Mouse (Mus musculus) heart, embryonic 15.5 days (tissue): ENCODE data around the gene Irf2. TPM values are rescaled to one million over a fixed set of nuclear protein-coding genes. Genes with fewer than 3 reads are reported as not detected.

Experiments used
- ATAC-seq: fragments of 200-750 bp; cut with Nextera tagmentation; replicated peaks from 2 replicates; pipeline ENCODE4 v1.8.0; 2017; ENCODE audit warnings: low read depth, moderate TSS enrichment; ENCODE audit not compliant: insufficient number of reproducible peaks, insufficient read depth, low FRiP score
- H3K27ac ChIP-seq: fragments of 300-500 bp; sonication (generic); 2 replicates; pipeline ENCODE4 v1.5.1; 2015; ENCODE audit warnings: mild to moderate bottlenecking, inconsistent platforms
- H3K27me3 ChIP-seq: fragments of 300-500 bp; sonication (generic); 2 replicates; pipeline ENCODE4 v1.6.1; 2015; ENCODE audit warnings: inconsistent platforms
- H3K36me3 ChIP-seq: fragments of 300-500 bp; sonication (generic); 2 replicates; pipeline ENCODE4 v1.6.1; 2015; ENCODE audit warnings: mild to moderate bottlenecking, inconsistent platforms
- H3K4me1 ChIP-seq: fragments of 300-500 bp; sonication (generic); replicated peaks from 2 replicates; pipeline ENCODE4 v1.6.1; 2015; ENCODE audit warnings: inconsistent platforms
- H3K4me2 ChIP-seq: fragments of 300-500 bp; sonication (generic); 2 replicates; pipeline ENCODE4 v1.6.1; 2015; ENCODE audit warnings: inconsistent platforms, mild to moderate bottlenecking, moderate library complexity
- H3K4me3 ChIP-seq: fragments of 300-500 bp; sonication (generic); 2 replicates; pipeline ENCODE4 v1.5.1; 2015; ENCODE audit warnings: mild to moderate bottlenecking, inconsistent platforms
- H3K9ac ChIP-seq: fragments of 300-500 bp; sonication (generic); 2 replicates; pipeline ENCODE4 v1.6.1; 2015; ENCODE audit warnings: mild to moderate bottlenecking, inconsistent platforms
- H3K9me3 ChIP-seq: fragments of 300-500 bp; sonication (generic); replicated peaks from 2 replicates; pipeline ENCODE4 v1.6.1; 2016; ENCODE audit warnings: inconsistent platforms
- WGBS: fragments of 180-500 bp; shearing (Covaris S2); methylation state at CpG from one replicate; pipeline ENCODE4 v1.1.7; 2015; ENCODE audit warnings: mixed read lengths; 5-methylcytosine and 5-hydroxymethylcytosine counted together
- polyA plus RNA-seq: library from polyadenylated mRNA; unstranded; fragments of >200 nt; fragmentation: Nextera tagmentation; extraction: Ambion mirVana; gene quantifications from 2 replicates; pipeline ENCODE4 v1.2.1, GENCODE M21; 2015

The Irf2 gene
- polyA plus RNA-seq, 1 experiment from 2014 or later: 19.9 TPM

DNA sequence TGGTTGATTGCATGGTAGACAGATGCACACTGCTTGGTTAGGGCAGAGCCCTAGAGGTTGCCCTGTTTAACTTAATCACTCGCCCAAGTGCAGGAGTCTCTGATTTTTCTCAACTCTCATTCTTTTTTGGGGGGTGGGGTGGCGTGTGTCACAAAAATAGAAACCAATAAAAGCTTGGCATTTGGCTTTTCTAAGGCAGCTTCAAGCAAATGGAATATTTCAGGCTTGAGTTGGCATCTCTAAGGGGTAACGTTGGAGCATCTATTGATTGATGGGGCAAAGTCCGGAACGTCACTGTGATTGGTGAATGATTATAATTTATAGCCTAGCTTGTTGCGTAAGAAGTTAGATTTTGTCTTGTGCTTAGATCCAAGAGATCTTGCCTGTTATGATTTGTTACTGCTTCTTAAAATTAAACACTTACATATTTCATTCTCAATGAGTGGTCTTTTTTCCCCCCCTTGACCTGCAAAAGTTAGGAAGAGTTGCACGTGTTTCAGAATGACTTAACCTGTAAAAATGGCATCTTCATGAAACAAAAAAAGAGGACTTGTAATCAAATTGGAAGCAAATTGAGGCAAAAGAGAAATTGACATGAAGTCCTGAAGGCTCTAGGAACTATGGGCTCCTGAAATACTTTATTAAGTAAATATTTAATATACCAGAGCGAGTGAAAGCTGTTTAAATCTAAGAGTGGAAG, 2.6 kb downstream of the Irf2 start:
- Histone ChIP-seq H3K9ac (peak overlapping the region; percentile 93; the same call in 1 of the 2 replicates), H3K4me3 (peak overlapping the region; percentile 81), H3K9me3 (no peaks in the 10 kb centered on the region), H3K36me3 (no peaks in the 10 kb centered on the region), H3K27me3 (no peaks in the 10 kb centered on the region), H3K4me1 (peaks cover 28% of the 10 kb centered on the region), H3K4me2 (peak overlapping the region; percentile 79), H3K27ac (peak overlapping the region; percentile 98)
- ATAC-seq: no peak
- WGBS: 56% methylated on average over 8 of the region's 8 CpGs

DNA sequence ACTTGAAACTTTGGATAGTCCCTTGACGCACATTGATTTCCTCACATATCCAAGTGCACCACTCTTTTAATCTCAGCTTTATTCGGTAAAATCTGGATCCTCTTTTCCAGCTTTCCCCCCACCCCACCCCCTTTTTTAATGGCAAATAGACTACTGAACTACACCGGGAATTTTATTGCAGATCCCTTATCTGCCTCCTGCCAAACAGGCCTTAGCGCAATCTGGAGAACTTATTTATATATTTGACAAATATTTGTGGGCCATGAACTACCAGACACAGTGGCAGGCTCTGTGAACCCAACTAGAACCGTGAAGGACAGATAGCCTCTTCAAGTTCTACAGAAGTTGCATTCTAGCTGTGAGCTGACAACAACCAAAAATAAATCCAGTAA, 3.2 kb downstream of the Irf2 start:
- H3K4me1 ChIP-seq: peaks cover 28% of the 10 kb centered on the region
- H3K4me3 ChIP-seq: no peak overlapping the region
- H3K4me2 ChIP-seq: 0 out of 2 replicates have a peak overlapping the region, but pooled peaks have one; percentile 79
- no peak for ATAC-seq
- H3K9me3 ChIP-seq: no peaks in the 10 kb centered on the region
- no peaks in the 10 kb centered on the region for H3K36me3 ChIP-seq
- 63% methylated on average over 5 of the region's 5 CpGs for WGBS
- no peak overlapping the region for H3K9ac ChIP-seq
- H3K27me3 ChIP-seq: no peaks in the 10 kb centered on the region
- H3K27ac ChIP-seq: no peak overlapping the region

DNA sequence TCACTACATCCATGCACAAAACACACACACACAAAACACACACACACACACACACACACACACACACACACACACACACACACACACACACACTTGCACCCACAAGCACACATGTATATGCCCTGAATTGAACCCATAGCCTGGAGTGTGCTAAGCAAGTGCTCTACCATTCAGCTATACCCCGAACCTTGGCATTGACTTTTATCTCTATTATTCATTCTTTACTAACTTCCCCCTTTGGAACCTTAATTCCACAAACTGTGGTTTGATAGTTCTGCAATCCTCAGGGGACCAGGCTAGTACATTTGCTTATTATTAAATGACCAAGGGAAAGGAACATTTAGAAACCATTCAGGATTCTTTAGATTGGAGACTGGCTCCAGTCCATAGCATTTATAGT, 5.9 kb downstream of the Irf2 start:
- WGBS: 73% methylated on average over 1 of the region's 1 CpGs
- no peaks in the 10 kb centered on the region for H3K36me3 ChIP-seq
- no peak for ATAC-seq
- H3K9ac ChIP-seq: no peak overlapping the region
- H3K4me2 ChIP-seq: no peak overlapping the region
- H3K4me1 ChIP-seq: peaks cover 24% of the 10 kb centered on the region
- no peak overlapping the region for H3K4me3 ChIP-seq
- no peaks in the 10 kb centered on the region for H3K9me3 ChIP-seq
- H3K27ac ChIP-seq: no peak overlapping the region
- no peaks in the 10 kb centered on the region for H3K27me3 ChIP-seq

DNA sequence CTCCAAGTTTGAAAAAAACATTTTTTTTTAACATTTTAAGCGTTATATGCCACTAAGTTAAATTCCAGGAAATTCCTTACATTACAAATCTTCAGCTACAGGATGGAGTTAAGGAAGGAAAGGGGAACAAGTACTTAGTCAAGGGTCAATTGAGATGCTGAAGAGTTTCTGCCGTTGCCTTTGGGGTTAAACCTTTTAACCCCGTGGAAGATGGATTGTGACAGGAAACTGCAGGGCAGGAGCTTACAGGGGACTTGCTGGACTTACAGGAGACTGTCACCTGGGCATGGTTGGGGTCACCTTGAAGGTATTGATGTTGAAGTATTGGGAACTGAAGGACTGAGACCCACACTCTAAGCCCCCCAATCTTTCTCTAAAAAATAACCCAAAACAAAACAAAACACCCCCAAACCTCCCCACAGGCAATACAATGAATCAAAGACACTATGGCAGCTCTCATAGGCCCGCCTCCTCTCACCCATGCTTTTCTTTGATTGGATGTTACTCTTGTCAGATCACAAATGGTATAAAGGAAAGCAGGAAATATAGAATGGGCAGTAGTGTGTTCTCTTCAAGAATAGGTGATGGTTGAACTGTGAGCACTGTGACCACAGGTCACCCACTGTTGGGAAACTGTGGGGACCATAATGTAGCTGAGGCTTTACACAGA, 7.9 kb downstream of the Irf2 start:
- Histone ChIP-seq H3K27ac (no peak overlapping the region), H3K4me2 (no peak overlapping the region), H3K9ac (no peak overlapping the region), H3K27me3 (no peaks in the 10 kb centered on the region), H3K36me3 (no peaks in the 10 kb centered on the region), H3K4me1 (peaks cover 16% of the 10 kb centered on the region), H3K9me3 (no peaks in the 10 kb centered on the region), H3K4me3 (no peak overlapping the region)
- no peak for ATAC-seq
- 51% methylated on average over 4 of the region's 4 CpGs for WGBS

DNA sequence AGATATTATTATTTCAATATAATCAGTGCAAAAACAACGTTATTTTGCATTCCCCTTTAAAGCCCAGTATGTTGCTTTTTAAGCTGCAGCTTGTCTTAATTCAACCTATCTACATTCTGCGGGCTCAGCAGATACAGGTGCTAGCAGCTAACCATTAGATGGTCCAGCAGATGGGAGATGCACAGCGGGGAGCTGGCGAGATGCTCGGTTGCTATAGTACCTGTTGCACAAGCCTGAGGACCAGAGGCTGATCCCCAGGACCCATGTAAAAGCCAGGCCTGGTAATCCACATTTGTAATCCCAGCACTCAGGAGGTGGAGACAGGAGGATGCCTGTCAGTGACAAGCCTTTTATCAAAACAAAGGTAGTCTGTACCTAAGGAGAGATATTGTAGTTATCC, 10.5 kb downstream of the Irf2 start:
- ATAC-seq: no peak
- Histone ChIP-seq H3K9me3 (no peaks in the 10 kb centered on the region), H3K4me2 (no peak overlapping the region), H3K4me3 (no peak overlapping the region), H3K9ac (no peak overlapping the region), H3K36me3 (no peaks in the 10 kb centered on the region), H3K27ac (no peak overlapping the region), H3K4me1 (peaks cover 11% of the 10 kb centered on the region), H3K27me3 (no peaks in the 10 kb centered on the region)
- 79% methylated on average over 5 of the region's 5 CpGs for WGBS

DNA sequence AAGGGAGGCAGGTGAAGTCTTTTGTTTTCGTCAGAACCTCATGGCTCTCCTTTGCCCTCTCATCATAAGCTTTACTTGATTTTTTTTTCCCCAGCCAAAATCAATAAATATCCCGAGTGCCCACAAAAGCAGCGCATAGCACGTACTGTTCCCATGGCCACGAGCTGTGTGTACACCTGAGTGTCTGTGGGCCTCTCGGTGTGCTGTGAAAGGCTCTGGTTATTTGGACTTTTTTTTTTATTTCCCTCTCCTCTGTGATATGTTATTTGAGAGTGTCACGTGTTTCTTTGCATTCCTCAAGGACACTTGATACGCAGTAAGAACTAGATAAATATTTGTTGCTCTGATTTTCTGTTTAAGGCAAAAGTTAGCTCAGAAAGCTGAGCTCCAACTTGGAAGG, 11.0 kb downstream of the Irf2 start:
- H3K4me3 ChIP-seq: no peak overlapping the region
- H3K9ac ChIP-seq: no peak overlapping the region
- H3K4me1 ChIP-seq: peaks cover 11% of the 10 kb centered on the region
- WGBS: 71% methylated on average over 8 of the region's 8 CpGs
- H3K27ac ChIP-seq: no peak overlapping the region
- ATAC-seq: no peak
- H3K4me2 ChIP-seq: no peak overlapping the region
- no peaks in the 10 kb centered on the region for H3K36me3 ChIP-seq
- H3K27me3 ChIP-seq: no peaks in the 10 kb centered on the region
- H3K9me3 ChIP-seq: no peaks in the 10 kb centered on the region

DNA sequence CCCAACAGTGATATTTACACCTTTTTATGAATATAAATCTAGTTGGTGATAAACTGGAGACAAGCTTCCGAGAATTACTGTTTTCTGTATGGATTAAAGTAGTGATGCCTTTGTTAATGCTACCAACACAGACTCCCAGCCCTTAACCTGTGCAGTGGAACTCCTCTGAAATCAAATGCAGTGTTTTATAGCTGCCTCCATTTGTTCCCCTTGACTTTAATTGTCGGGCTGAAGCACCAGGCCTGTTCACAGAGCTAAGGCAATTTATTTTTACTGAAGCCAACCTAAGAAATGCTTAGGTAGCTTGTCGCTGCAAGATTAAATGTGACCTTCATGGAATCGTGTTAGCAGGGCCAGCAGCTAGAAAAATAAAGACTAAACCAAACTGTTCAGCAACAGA, 11.6 kb downstream of the Irf2 start:
- H3K27ac ChIP-seq: no peak overlapping the region
- H3K4me2 ChIP-seq: no peak overlapping the region
- H3K9ac ChIP-seq: no peak overlapping the region
- no peaks in the 10 kb centered on the region for H3K36me3 ChIP-seq
- 60% methylated on average over 4 of the region's 4 CpGs for WGBS
- no peaks in the 10 kb centered on the region for H3K9me3 ChIP-seq
- no peak overlapping the region for H3K4me3 ChIP-seq
- H3K4me1 ChIP-seq: peaks cover 11% of the 10 kb centered on the region
- ATAC-seq: no peak
- no peaks in the 10 kb centered on the region for H3K27me3 ChIP-seq

DNA sequence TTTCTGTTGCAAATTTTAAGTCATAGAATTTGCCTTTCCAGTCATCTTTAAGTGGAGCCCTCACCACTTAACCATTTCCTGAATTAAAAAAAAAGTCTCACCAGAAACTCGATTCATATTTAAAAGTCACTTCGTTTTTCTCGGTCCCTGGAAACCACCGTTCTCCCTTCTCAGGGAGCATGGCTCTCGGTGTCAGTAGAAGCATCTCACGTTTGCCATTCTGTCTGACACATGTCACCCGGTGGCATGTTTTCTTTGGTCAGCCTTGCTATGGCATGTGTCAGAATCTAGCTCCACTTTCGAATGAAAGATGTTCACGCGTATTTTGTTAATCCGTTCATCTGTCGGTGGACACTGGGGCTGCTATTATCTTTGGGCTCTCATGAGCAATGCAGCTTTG, 13.5 kb downstream of the Irf2 start:
- no peak overlapping the region for H3K27ac ChIP-seq
- 75% methylated on average over 12 of the region's 12 CpGs for WGBS

DNA sequence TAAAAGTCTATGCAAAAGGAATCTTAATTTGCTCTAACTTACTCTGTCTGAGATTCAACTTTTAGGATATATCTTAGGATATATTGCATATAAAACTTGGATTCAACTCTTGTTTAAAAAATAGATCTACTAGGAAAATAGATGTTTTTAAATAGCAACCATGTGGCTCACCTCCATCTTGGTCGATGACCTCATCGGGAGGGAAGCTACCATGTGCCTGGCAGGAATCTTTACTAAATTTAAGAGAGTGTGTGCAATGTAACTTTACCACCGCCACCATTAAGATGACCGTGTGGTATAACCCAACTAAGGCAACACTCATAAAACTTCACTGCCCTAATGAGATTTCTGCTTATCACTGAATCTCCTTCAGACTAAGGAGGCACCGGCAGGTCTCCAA, 14.8 kb downstream of the Irf2 start:
- H3K9ac ChIP-seq: no peak overlapping the region
- no peaks in the 10 kb centered on the region for H3K27me3 ChIP-seq
- H3K4me1 ChIP-seq: peaks cover 11% of the 10 kb centered on the region
- no peak overlapping the region for H3K4me2 ChIP-seq
- no peaks in the 10 kb centered on the region for H3K36me3 ChIP-seq
- no peak overlapping the region for H3K4me3 ChIP-seq
- no peak for ATAC-seq
- H3K27ac ChIP-seq: no peak overlapping the region
- WGBS: 78% methylated on average over 5 of the region's 5 CpGs
- H3K9me3 ChIP-seq: no peaks in the 10 kb centered on the region

More for the DNA sequence above, 13.5 kb downstream of the Irf2 start:
- Histone ChIP-seq H3K9me3 (no peaks in the 10 kb centered on the region), H3K4me1 (peaks cover 8% of the 10 kb centered on the region), H3K4me2 (no peak overlapping the region), H3K4me3 (no peak overlapping the region), H3K36me3 (no peaks in the 10 kb centered on the region), H3K27me3 (no peaks in the 10 kb centered on the region), H3K9ac (no peak overlapping the region)
- no peak for ATAC-seq

DNA sequence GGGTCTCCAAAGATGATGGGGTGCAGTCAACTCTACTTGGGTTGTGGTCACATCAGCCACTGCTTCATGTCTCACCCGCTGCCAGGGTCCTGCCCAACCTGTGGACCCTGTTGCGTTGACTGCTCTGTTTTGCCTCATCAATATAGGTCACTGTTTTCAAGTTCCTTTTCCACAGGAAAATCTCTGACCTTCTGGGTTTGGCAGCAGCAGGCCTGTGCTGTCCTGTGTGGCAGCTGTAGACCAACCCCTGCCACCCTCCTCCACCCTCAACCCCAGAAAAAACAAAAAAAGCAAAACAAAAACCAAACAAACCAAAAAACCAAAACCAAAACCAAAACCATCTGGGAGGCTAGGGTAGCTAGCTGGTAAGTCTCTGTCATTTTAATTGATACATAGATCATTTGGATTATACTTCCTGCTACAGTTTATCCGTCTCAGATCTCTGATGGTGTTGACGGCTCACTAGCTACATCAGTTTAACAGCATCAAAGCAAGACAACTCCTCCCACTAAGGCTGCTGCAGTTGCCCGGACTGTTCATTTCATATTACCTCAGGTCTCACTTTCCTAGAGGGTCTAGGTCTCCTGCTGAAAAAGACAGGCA, 16.3 kb downstream of the Irf2 start:
- H3K27ac ChIP-seq: no peak overlapping the region
- H3K27me3 ChIP-seq: no peaks in the 10 kb centered on the region
- no peaks in the 10 kb centered on the region for H3K36me3 ChIP-seq
- no peaks in the 10 kb centered on the region for H3K9me3 ChIP-seq
- H3K4me2 ChIP-seq: no peak overlapping the region
- H3K4me1 ChIP-seq: peaks cover 9% of the 10 kb centered on the region
- ATAC-seq: no peak
- no peak overlapping the region for H3K4me3 ChIP-seq
- no peak overlapping the region for H3K9ac ChIP-seq
- 77% methylated on average over 5 of the region's 5 CpGs for WGBS

DNA sequence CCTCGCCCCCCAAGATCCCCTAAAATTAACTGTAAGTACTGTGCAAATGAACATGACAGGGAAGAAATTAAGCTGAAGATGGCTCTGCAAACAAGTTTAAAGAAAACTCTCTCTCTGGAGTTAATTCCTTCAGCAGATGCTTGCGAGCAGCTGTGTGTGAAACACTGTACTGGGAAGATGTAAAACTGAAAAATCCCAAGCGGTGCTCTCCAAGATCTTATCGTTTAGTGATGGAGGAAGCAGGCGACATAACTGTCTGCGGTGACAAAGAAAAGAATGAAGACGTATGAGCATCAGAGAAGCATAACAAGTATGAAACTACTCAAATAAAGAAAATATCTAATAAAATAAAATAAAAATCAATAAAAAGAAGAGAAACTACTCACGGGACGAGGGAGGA, 18.1 kb downstream of the Irf2 start:
- no peaks in the 10 kb centered on the region for H3K9me3 ChIP-seq
- H3K4me3 ChIP-seq: no peak overlapping the region
- H3K36me3 ChIP-seq: no peaks in the 10 kb centered on the region
- no peak overlapping the region for H3K27ac ChIP-seq
- ATAC-seq: no peak
- 84% methylated on average over 9 of the region's 9 CpGs for WGBS
- no peaks in the 10 kb centered on the region for H3K27me3 ChIP-seq
- H3K9ac ChIP-seq: no peak overlapping the region
- H3K4me2 ChIP-seq: no peak overlapping the region
- H3K4me1 ChIP-seq: peaks cover 9% of the 10 kb centered on the region
